ENCODE assay signal across 8 mouse cellular contexts in the genomic region with DNA sequence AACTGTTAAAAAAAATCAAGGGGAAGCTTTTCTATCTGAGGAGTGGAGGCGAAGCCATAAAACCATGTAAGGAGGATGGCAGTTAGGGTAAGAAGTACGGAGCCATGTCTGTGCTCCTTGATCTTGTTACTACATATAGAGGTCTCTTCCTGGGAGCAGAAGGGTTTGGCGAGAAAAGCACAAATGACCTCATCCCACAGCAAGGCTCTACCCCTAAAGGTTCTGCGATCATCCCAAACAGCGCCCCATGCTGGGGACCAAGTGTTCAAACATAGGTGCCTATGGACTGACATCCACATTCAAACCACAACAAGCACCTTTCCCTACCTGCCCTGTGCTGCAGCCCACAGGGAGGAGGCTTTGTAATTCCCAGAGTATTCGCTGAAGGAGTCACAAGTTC. TPM values are rescaled to one million over a fixed set of nuclear protein-coding genes. Genes with fewer than 3 reads are reported as not detected.
DNase-seq lines count a peak whose midpoint lies in the region; ATAC-seq and TF ChIP-seq lines count a peak whose summit lies in the region.

No protein-coding gene starts in this region.

- H3K4me1 ChIP-seq in intestine, embryonic 16.5 days (ENCODE audit: control insufficient read depth, insufficient read depth, low read length), result no peaks in the 10 kb centered on the region
- no peaks in the 10 kb centered on the region for H3K4me1 ChIP-seq in liver, embryonic 16.5 days (ENCODE audit: control insufficient read depth, low read depth, low read length)

- H3K4me2 ChIP-seq in intestine, embryonic 16.5 days (ENCODE audit: low read depth, low read length), result peak overlapping the region; percentile 34; the same call in 1 of the 2 replicates
- H3K4me2 ChIP-seq in liver, embryonic 16.5 days (ENCODE audit: low read depth, low read length), result peak overlapping the region; percentile 28; the same call in 1 of the 2 replicates

- ATAC-seq in intestine, embryonic 16.5 days, result peak; percentile 52; the same call in 1 of the 2 replicates
- 0 out of 2 replicates have a peak, but pooled peaks have one; percentile 21 for ATAC-seq in liver, embryonic 16.5 days (ENCODE audit: low read depth)
- peak; percentile 18; the same call in 1 of the 2 replicates for ATAC-seq in neutrophil, adult 5-6 weeks (ENCODE audit: extremely low read depth, insufficient number of reproducible peaks, low FRiP score, poor library complexity, severe bottlenecking)

- H3K27me3 ChIP-seq in intestine, embryonic 16.5 days (replicated peaks; ENCODE audit: control insufficient read depth, insufficient read depth, low read length), result no peaks in the 10 kb centered on the region
- H3K27me3 ChIP-seq in liver, embryonic 16.5 days (ENCODE audit: control insufficient read depth, insufficient read depth, low read depth, low read length), result no peaks in the 10 kb centered on the region

- no peak for TF ChIP-seq CTCF in brain, embryonic 14.5 days (IDR thresholded peaks at IDR 0.05; ENCODE audit: borderline replicate concordance, extremely low read depth, insufficient read depth, insufficient read length)

- H3K9me3 ChIP-seq in intestine, embryonic 16.5 days (ENCODE audit: control insufficient read depth, low read length), result no peaks in the 10 kb centered on the region
- H3K9me3 ChIP-seq in liver, embryonic 16.5 days (replicated peaks; ENCODE audit: control insufficient read depth, low read length), result no peaks in the 10 kb centered on the region

- no peak overlapping the region for H3K9ac ChIP-seq in intestine, embryonic 16.5 days (ENCODE audit: low read depth, low read length)
- H3K9ac ChIP-seq in liver, embryonic 16.5 days (ENCODE audit: low read depth, low read length), result no peak overlapping the region

- no peaks in the 10 kb centered on the region for H3K36me3 ChIP-seq in intestine, embryonic 16.5 days (ENCODE audit: control insufficient read depth, insufficient read depth, low read length)
- H3K36me3 ChIP-seq in liver, embryonic 16.5 days (ENCODE audit: control insufficient read depth, insufficient read depth), result no peaks in the 10 kb centered on the region

- peak overlapping the region; percentile 15 for H3K4me3 ChIP-seq in intestine, embryonic 16.5 days (ENCODE audit: low read length)
- H3K4me3 ChIP-seq in liver, embryonic 16.5 days (ENCODE audit: low read depth, low read length), result no peak overlapping the region

- intact Hi-C loops in gastrocnemius, postnatal 14 days (cut with DNase I; ENCODE audit: low total_unique reads), result no loop called here

- H3K27ac ChIP-seq in intestine, embryonic 16.5 days (ENCODE audit: low read length), result no peak overlapping the region
- no peak overlapping the region for H3K27ac ChIP-seq in liver, embryonic 16.5 days (ENCODE audit: low read length)

- no peak for TF ChIP-seq POLR2A in brain, embryonic 14.5 days (IDR thresholded peaks at IDR 0.05; ENCODE audit: borderline replicate concordance, extremely low read depth, insufficient read depth, insufficient read length, poor library complexity, severe bottlenecking)

- DNase-seq in right cerebral cortex, adult 18-20 months, result peak; percentile 13
- no peak for DNase-seq in right cerebral cortex, postnatal 36 days (ENCODE audit: low spot score in 2 of 2)
- peak; percentile 32 for DNase-seq in brain, embryonic 14.5 days (ENCODE audit: low read depth)
- DNase-seq in gastrocnemius, postnatal 14 days, result peak; percentile 22
- no peak for DNase-seq in urinary bladder, postnatal 10 days (ENCODE audit: low spot score)

- 43% methylated on average over 6 of the region's 6 CpGs for WGBS in intestine, embryonic 16.5 days
- 40% methylated on average over 6 of the region's 6 CpGs for WGBS in liver, embryonic 16.5 days (ENCODE audit: insufficient replicate concordance)

RNA-seq across cellular contexts. Expression of a gene that starts 21.8 kb away (rescaled TPM):
- 0.01 and 0.03 TPM in 2 replicates for polyA plus RNA-seq in brain, embryonic 14.5 days (2012; rRNA removed)
- under 1 TPM; 0.16 to 0.42 TPM for total RNA-seq in gastrocnemius, postnatal 14 days (2021)
- 0.10 and 0.12 TPM in 2 replicates for polyA plus RNA-seq in intestine, embryonic 16.5 days (2015; fragmentation: Nextera tagmentation; extraction: Ambion mirVana)
- not detected in 2 replicates for polyA plus RNA-seq in liver, embryonic 16.5 days (2015; fragmentation: Nextera tagmentation; extraction: Ambion mirVana)
- 2.3 and 3.0 TPM in 2 replicates for total RNA-seq in neutrophil, adult 5-6 weeks (2017)

RNA-seq across cellular contexts. Expression of a gene that starts 38.3 kb away (rescaled TPM):
- not detected in 2 replicates for polyA plus RNA-seq in brain, embryonic 14.5 days (2012; rRNA removed)
- not detected for total RNA-seq in gastrocnemius, postnatal 14 days (2021)
- not detected in 2 replicates for polyA plus RNA-seq in intestine, embryonic 16.5 days (2015; fragmentation: Nextera tagmentation; extraction: Ambion mirVana)
- polyA plus RNA-seq in liver, embryonic 16.5 days (2015; fragmentation: Nextera tagmentation; extraction: Ambion mirVana), result not detected in 2 replicates
- total RNA-seq in neutrophil, adult 5-6 weeks (2017), result not detected in 2 replicates

RNA-seq across cellular contexts. Expression of a gene that starts 40.7 kb away (rescaled TPM):
- polyA plus RNA-seq in brain, embryonic 14.5 days (2012; rRNA removed), result 0.28 and 0.70 TPM in 2 replicates
- 10 to 100 TPM; 10.6 to 22.8 TPM for total RNA-seq in gastrocnemius, postnatal 14 days (2021)
- 2.0 and 2.2 TPM in 2 replicates for polyA plus RNA-seq in intestine, embryonic 16.5 days (2015; fragmentation: Nextera tagmentation; extraction: Ambion mirVana)
- polyA plus RNA-seq in liver, embryonic 16.5 days (2015; fragmentation: Nextera tagmentation; extraction: Ambion mirVana), result 7.3 and 8.8 TPM in 2 replicates
- total RNA-seq in neutrophil, adult 5-6 weeks (2017), result 12.1 and 14.4 TPM in 2 replicates

Comparison
In these comparisons a context has a peak if more than half of its experiments do, and no peak if none do; other contexts are left out.
1. DNase-seq: peak in right cerebral cortex, adult 18-20 months (single experiment), brain, embryonic 14.5 days (single experiment) and gastrocnemius, postnatal 14 days (single experiment); none in right cerebral cortex, postnatal 36 days (0 of 2) and urinary bladder, postnatal 10 days (single experiment).
2. Peak in every context shown above with its lines, with median percentiles within 50 percentile points of each other: ATAC-seq.